Mouse (Mus musculus) neural tube, embryonic 14.5 days (tissue): ENCODE data around the gene Gpc6. TPM values are rescaled to one million over a fixed set of nuclear protein-coding genes. Genes with fewer than 3 reads are reported as not detected.

Source experiments
- ATAC-seq: fragments of 200-750 bp; cut with Nextera tagmentation; 2 replicates; pipeline ENCODE4 v1.8.0; 2017; ENCODE audit warnings: low read depth, mild to moderate bottlenecking, moderate TSS enrichment, moderate library complexity
- H3K27ac ChIP-seq: fragments of 300-500 bp; sonication (generic); 2 replicates; pipeline ENCODE4 v1.5.1; 2014; ENCODE audit warnings: low read depth, mild to moderate bottlenecking, control low read depth, low read length, moderate library complexity, mixed read lengths
- H3K27me3 ChIP-seq: fragments of 300-500 bp; sonication (generic); 2 replicates; pipeline ENCODE4 v1.6.1; 2014; ENCODE audit warnings: low read length; ENCODE audit not compliant: control insufficient read depth, insufficient read depth
- H3K36me3 ChIP-seq: fragments of 300-500 bp; sonication (generic); 2 replicates; pipeline ENCODE4 v1.6.1; 2014; ENCODE audit warnings: low read length, mixed read lengths; ENCODE audit not compliant: control insufficient read depth, insufficient read depth
- H3K4me1 ChIP-seq: fragments of 300-500 bp; sonication (generic); 2 replicates; pipeline ENCODE4 v1.6.1; 2014; ENCODE audit warnings: low read length; ENCODE audit not compliant: control insufficient read depth, insufficient read depth
- H3K4me2 ChIP-seq: fragments of 300-500 bp; sonication (generic); 2 replicates; pipeline ENCODE4 v1.6.1; 2014; ENCODE audit warnings: mild to moderate bottlenecking, low read depth, low read length, control low read depth
- H3K4me3 ChIP-seq: fragments of 300-500 bp; sonication (generic); 2 replicates; pipeline ENCODE4 v1.5.1; 2014; ENCODE audit warnings: low read depth, low read length, control low read depth, mixed read lengths
- H3K9ac ChIP-seq: fragments of 300-500 bp; sonication (generic); replicated peaks from 2 replicates; pipeline ENCODE4 v1.6.1; 2014; ENCODE audit warnings: low read depth, mild to moderate bottlenecking, control low read depth, low read length, mixed read lengths
- H3K9me3 ChIP-seq: fragments of 300-500 bp; sonication (generic); 2 replicates; pipeline ENCODE4 v1.6.1; 2016; ENCODE audit warnings: low read length; ENCODE audit not compliant: control insufficient read depth
- WGBS: fragments of 180-500 bp; shearing (Covaris S2); extraction: QIAGEN DNeasy Blood & Tissue Kit; methylation state at CpG from one replicate; pipeline ENCODE4 v1.1.7; 2014; 5-methylcytosine and 5-hydroxymethylcytosine counted together
- polyA plus RNA-seq: library from polyadenylated mRNA; unstranded; fragments of >200 nt; fragmentation: Nextera tagmentation; extraction: Ambion mirVana; gene quantifications from 2 replicates; pipeline ENCODE4 v1.2.1, GENCODE M21; 2014

Gpc6 gene
- polyA plus RNA-seq, 1 experiment from 2014 or later: 20.8 TPM

DNA sequence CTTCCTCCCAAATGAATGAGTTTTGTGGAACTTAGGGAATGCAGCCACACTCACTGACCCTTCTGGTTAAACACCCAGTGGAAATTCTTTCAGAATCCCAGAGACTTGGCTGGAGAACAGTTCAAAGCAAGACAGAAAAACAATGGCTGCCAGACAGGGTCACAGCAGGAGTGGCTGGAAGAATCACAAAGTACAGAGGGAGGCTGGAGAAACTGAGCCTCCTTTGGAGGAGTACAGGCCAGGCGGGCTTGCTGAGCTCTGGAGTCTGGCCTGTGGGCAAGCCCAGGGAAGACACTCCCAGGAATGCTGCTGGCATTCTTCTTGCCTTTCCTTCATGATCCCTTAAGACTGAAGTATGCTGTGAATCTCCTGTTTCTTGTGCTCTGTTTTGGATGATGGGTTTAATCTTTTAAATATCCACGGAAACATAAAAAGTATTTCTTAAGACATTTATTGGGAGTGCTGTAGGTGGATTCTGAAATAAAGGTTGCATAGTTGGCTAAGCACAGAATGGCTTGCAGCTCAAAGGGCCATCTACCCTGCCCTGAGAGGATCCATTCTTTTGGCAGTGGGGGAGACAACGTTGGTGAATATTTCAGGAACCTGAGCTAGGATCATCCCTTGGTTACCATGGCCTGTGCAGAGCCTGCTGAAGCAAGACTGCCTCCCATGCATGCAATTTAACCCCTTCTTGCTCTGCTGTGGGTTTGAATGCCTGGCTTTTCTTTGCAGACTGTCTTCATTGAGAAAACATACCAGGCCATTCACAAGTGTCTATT lies 342.9 kb downstream of the Gpc6 start:
- Histone ChIP-seq H3K27ac (no peak overlapping the region), H3K4me2 (no peak overlapping the region), H3K4me3 (no peak overlapping the region), H3K27me3 (no peaks in the 10 kb centered on the region), H3K9me3 (no peaks in the 10 kb centered on the region), H3K4me1 (no peaks in the 10 kb centered on the region), H3K36me3 (no peaks in the 10 kb centered on the region), H3K9ac (no peak overlapping the region)
- 39% methylated on average over 3 of the region's 3 CpGs for WGBS
- no peak for ATAC-seq

DNA sequence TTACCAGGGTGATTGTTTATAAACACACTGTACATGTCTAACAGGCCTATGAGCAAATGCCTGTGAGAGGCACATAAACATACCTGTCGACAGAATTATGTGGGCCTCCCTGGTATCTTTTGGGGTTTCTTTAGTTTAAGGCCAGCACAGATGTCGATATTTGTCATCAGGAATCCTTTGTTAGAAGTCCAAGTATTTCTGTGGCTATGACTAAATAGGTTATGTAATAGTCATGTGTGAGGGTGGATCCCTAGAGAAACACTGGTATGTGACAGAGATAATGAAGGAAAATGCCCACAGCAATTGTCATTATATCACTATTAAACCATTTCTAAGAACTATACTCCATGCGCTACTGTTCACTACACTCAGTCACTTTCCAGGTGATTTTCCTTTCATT lies 358.5 kb downstream of the Gpc6 start:
- Histone ChIP-seq H3K4me1 (no peaks in the 10 kb centered on the region), H3K36me3 (no peaks in the 10 kb centered on the region), H3K4me2 (no peak overlapping the region), H3K9ac (no peak overlapping the region), H3K4me3 (no peak overlapping the region), H3K27ac (no peak overlapping the region), H3K9me3 (no peaks in the 10 kb centered on the region), H3K27me3 (no peaks in the 10 kb centered on the region)
- no peak for ATAC-seq
- 95% methylated on average over 3 of the region's 3 CpGs for WGBS

DNA sequence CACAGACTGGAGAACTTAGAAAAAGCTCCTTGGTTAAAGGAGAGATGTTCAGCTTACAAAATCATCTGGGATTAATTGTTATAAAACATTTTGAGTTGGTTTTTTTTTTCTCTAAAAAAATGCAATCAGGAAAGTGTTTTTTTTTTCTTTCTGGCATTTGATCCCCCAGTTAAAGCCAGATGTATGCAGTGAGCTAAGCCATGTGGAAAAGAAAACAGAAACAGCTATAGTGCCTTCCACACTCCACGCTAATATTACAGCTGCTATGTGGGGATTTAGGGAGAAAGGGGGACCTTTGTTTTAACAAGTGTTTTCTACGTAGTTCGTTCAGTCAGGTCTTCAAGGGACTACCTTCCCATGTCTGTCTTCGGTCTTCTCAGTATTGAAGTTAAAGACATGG lies 368.6 kb downstream of the Gpc6 start:
- Histone ChIP-seq H3K9ac (no peak overlapping the region), H3K27ac (no peak overlapping the region), H3K4me1 (no peaks in the 10 kb centered on the region), H3K4me3 (no peak overlapping the region), H3K4me2 (no peak overlapping the region), H3K36me3 (no peaks in the 10 kb centered on the region), H3K9me3 (no peaks in the 10 kb centered on the region), H3K27me3 (no peaks in the 10 kb centered on the region)
- ATAC-seq: no peak
- WGBS: 92% methylated on average over 4 of the region's 4 CpGs

DNA sequence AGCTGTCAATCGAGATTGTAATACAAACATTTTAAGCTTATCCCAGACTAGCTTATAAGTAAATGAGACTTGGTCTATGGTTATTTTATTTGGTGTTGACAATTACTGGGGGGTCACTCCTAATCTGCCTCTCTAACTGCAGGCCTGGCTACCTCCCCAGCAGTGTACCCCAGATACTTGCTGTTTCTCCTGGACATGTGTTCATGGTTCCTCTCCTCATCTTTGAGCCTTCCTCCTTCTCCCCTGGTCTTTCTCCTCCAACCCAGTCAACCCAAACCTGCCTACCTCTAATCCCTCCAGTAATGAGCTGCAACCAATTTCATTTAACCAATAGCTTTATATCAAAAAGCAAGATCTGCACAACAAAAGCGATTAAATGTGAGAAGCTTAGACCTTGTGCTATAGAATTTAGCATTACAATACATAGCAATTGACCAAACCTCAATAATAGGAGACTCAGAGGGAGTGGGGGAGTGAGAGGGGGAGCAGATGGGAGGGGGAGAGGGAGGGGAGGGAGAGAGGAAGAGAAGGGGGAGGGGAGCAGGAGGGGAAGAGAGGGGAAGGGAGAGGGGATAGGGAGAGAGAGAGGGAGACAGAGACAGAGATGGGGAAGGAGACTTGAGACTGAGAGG lies 371.2 kb downstream of the Gpc6 start:
- Histone ChIP-seq H3K4me1 (no peaks in the 10 kb centered on the region), H3K4me2 (no peak overlapping the region), H3K9me3 (no peaks in the 10 kb centered on the region), H3K9ac (no peak overlapping the region), H3K27me3 (no peaks in the 10 kb centered on the region), H3K27ac (no peak overlapping the region), H3K4me3 (no peak overlapping the region), H3K36me3 (no peaks in the 10 kb centered on the region)
- 88% methylated on average over 2 of the region's 2 CpGs for WGBS
- no peak for ATAC-seq

DNA sequence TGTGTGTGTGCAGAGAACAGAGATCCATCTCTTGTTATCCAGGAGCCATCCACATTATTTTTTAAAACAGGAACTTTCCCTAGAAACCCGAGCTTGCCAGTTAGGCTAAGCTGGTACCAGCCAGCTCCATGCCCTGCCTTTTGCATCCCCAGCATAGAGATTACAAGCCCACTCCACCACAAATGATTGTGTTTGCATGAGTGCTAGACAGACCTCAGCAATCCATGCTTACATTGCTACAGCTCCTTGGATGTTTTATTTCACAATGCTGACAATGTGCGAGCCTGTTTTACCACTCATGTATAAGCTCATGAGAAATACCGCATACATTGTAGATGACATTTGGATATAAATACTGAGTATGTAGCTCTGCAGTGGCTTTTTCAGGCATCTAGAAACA lies 375.9 kb downstream of the Gpc6 start:
- H3K9me3 ChIP-seq: no peaks in the 10 kb centered on the region
- H3K27ac ChIP-seq: no peak overlapping the region
- no peak for ATAC-seq
- H3K4me3 ChIP-seq: no peak overlapping the region
- no peaks in the 10 kb centered on the region for H3K27me3 ChIP-seq
- H3K36me3 ChIP-seq: no peaks in the 10 kb centered on the region
- 85% methylated on average over 3 of the region's 3 CpGs for WGBS
- no peak overlapping the region for H3K4me2 ChIP-seq
- no peak overlapping the region for H3K9ac ChIP-seq
- H3K4me1 ChIP-seq: no peaks in the 10 kb centered on the region

DNA sequence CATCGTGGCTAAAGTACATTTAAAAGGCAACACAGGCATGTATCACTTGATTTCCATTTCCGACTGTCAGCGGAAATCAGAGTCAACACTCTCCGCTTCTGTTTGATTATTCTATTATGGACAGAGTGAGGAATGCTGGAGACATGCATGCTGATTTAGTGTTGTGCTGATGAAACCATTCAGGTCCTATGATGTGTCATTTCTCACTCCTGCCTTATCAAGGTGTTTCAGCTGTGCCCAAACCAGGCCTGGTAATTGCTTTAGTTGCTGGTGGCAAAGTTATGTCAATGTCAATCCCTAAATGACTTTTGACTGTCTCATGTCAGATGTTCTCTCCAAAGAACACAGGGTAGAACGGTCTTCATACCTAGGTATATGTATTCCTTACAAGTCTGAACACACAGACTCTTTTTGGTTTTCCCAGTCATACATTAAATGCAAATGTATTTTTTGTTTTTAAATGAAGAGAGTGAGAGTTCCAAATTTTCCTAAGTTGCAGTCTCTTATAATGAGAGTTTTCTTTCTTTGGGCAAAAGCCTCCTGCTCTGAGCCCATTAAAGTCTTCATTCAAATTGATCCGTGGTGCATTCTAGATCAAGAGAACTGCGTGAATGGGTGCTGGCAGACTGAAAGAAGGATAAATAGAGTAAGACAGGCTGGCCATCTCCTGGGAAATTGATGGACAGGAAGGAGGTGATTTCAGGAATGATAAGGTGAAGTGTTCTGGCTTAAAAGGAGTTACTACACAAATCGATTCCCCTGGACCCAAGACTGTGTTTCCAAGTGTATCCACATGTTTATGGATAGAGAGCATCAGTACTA lies 379.0 kb downstream of the Gpc6 start:
- Histone ChIP-seq H3K4me2 (no peak overlapping the region), H3K9me3 (no peaks in the 10 kb centered on the region), H3K27me3 (no peaks in the 10 kb centered on the region), H3K36me3 (no peaks in the 10 kb centered on the region), H3K4me3 (no peak overlapping the region), H3K9ac (no peak overlapping the region), H3K27ac (no peak overlapping the region), H3K4me1 (no peaks in the 10 kb centered on the region)
- no peak for ATAC-seq
- 68% methylated on average over 8 of the region's 8 CpGs for WGBS

DNA sequence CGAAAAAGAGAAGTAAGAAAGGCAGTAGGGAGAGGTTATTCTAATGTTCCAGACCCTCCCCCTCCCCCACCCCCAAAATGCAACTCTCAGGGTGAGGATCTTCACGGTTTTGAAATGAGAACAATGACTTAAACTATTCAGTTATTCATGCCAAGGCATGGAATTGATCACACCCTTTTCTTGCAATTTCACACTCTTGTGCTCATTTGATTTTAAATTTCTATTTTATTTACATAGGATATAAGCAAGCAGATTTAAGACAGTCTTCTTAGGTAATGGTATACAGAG lies 379.6 kb downstream of the Gpc6 start:
- Histone ChIP-seq H3K27ac (no peak overlapping the region), H3K4me2 (no peak overlapping the region), H3K9ac (no peak overlapping the region), H3K36me3 (no peaks in the 10 kb centered on the region), H3K4me1 (no peaks in the 10 kb centered on the region), H3K9me3 (no peaks in the 10 kb centered on the region), H3K27me3 (no peaks in the 10 kb centered on the region), H3K4me3 (no peak overlapping the region)
- ATAC-seq: no peak
- WGBS: 45% methylated on average over 2 of the region's 2 CpGs

DNA sequence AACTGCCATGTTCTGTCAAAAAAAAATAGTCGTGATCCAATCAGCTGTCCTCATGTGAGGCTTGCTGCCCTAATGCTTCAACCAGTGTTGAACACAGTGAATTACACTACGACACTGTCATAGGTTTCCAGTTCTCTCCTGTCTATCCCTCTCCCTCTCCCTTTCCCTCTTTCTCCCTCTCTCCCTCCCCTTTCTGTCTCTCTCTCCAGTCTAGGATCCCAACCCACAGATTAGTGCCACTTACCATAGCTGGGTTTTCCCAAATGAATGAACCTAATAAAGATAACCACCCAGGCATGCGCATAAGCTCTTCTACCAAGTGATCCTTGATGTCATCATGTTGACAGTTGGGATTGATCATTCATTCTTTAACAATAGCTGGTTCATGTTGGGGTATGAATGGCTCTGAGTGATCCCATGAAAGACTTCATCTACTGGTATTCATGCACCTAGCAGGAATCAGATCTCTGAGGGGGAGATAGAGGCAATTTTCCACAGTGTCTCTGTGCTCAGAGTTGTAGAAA lies 384.9 kb downstream of the Gpc6 start:
- Histone ChIP-seq H3K4me1 (no peaks in the 10 kb centered on the region), H3K36me3 (no peaks in the 10 kb centered on the region)

DNA sequence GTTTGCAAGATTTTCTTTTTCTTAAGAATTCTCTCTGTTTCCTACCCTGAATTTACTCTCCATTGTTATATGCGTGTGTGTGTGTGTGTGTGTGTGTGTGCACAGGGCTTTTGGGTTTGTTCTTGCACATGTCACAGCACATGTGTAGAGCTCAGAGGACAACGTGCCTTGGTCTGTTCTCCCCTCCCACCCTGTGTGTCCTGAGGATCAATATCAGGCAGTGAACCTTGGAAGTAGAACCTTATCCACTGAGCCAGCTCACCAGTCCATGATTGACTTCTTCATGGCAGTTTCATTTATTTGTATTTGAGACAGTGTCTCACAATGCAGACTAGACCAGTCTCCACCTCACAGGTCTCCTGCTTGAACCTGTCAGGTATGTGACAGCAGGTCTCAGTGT lies 399.1 kb downstream of the Gpc6 start:
- Histone ChIP-seq H3K36me3 (no peaks in the 10 kb centered on the region), H3K27ac (no peak overlapping the region), H3K4me1 (no peaks in the 10 kb centered on the region), H3K4me3 (no peak overlapping the region), H3K27me3 (no peaks in the 10 kb centered on the region), H3K9me3 (no peaks in the 10 kb centered on the region), H3K9ac (no peak overlapping the region), H3K4me2 (no peak overlapping the region)
- WGBS: 84% methylated on average over 2 of the region's 2 CpGs
- ATAC-seq: no peak

More for the DNA sequence above, 384.9 kb downstream of the Gpc6 start:
- no peaks in the 10 kb centered on the region for H3K27me3 ChIP-seq
- H3K27ac ChIP-seq: no peak overlapping the region
- H3K4me3 ChIP-seq: no peak overlapping the region
- WGBS: 89% methylated on average over 3 of the region's 3 CpGs
- no peaks in the 10 kb centered on the region for H3K9me3 ChIP-seq
- no peak overlapping the region for H3K9ac ChIP-seq
- no peak for ATAC-seq
- no peak overlapping the region for H3K4me2 ChIP-seq
